12 mouse cellular contexts compared by ENCODE assay signal in the genomic region with DNA sequence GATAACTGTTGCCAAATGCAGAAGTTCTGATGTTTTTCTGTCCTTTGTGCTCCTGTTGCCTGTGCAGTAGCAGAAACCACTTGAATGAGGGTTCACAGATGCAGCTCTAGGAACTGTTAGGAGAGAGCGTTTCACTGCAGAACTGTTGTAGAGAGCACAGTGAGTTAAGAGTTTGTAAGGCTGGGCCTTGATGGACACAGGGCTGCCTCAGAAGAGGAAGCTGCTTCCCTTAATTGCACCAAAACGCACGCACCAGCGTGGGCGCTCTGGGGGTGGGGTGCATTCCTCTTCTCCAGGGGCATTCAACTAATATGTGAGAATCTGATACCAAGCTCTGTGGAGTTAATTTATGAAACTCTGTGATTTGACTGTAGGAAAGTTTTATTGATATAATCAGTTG. TPM values are rescaled to one million over a fixed set of nuclear protein-coding genes. Genes with fewer than 3 reads are reported as not detected.
A peak's percentile ranks its signal among the peaks of the same experiment; 100 is the strongest.
DNase-seq lines count a peak whose midpoint lies in the region; ATAC-seq and TF ChIP-seq lines count a peak whose summit lies in the region.
"Had no signal": no experiment of that assay in that cellular context is flagged by ENCODE, and none has a peak within 500 bp of the region (broad histone marks: within the 10 kb centered on the region; RNA-seq: fewer than 3 reads in every experiment).

No protein-coding gene starts in this region.

- peak overlapping the region; percentile 91 for H3K27ac ChIP-seq in liver, embryonic 13.5 days
- peak overlapping the region; percentile 43; the same call in 1 of the 2 replicates for H3K27ac ChIP-seq in limb, embryonic 10.5 days
- peak overlapping the region; percentile 89 for H3K27ac ChIP-seq in small intestine, adult 2 months (ENCODE audit: insufficient read depth, low read depth, low read length)
- H3K27ac ChIP-seq: hindbrain, embryonic 12.5 days had no signal

- no peaks in the 10 kb centered on the region for H3K9me3 ChIP-seq in liver, embryonic 13.5 days (replicated peaks)
- H3K9me3 ChIP-seq in limb, embryonic 10.5 days (replicated peaks): no peaks in the 10 kb centered on the region; the same call in 1 of the 2 replicates

- no peak for TF ChIP-seq POLR2A in small intestine, adult 2 months (IDR thresholded peaks at IDR 0.05; ENCODE audit: low read depth, low read length)

- peaks cover 96% of the 10 kb centered on the region for H3K4me1 ChIP-seq in liver, embryonic 13.5 days (replicated peaks)
- peaks cover 15% of the 10 kb centered on the region for H3K4me1 ChIP-seq in limb, embryonic 10.5 days
- peaks cover 32% of the 10 kb centered on the region for H3K4me1 ChIP-seq in small intestine, adult 2 months (ENCODE audit: control insufficient read depth, insufficient read depth, insufficient read length, low read length)

- TF ChIP-seq CTCF in small intestine, adult 2 months (IDR thresholded peaks at IDR 0.05; ENCODE audit: extremely low read depth, insufficient read length, insufficient replicate concordance, low read depth, low read length): no peak

- H3K4me2 ChIP-seq in liver, embryonic 13.5 days: peak overlapping the region; percentile 55
- H3K4me2 ChIP-seq: hindbrain, embryonic 12.5 days had no signal

- peaks cover 10% of the 10 kb centered on the region for H3K36me3 ChIP-seq in liver, embryonic 13.5 days
- H3K36me3 ChIP-seq in limb, embryonic 10.5 days: peaks cover 33% of the 10 kb centered on the region
- no peaks in the 10 kb centered on the region for H3K36me3 ChIP-seq in small intestine, adult 2 months (ENCODE audit: control insufficient read depth, insufficient read depth, low read length)

- WGBS in liver, embryonic 13.5 days (ENCODE audit: insufficient replicate concordance): 42% methylated on average over 5 of the region's 5 CpGs
- 61% methylated on average over 5 of the region's 5 CpGs for WGBS in limb, embryonic 10.5 days
- WGBS in small intestine, adult 2 months: 18% methylated on average over 5 of the region's 5 CpGs

- H3K27me3 ChIP-seq in liver, embryonic 13.5 days: no peaks in the 10 kb centered on the region
- H3K27me3 ChIP-seq in limb, embryonic 10.5 days (ENCODE audit: low read depth, poor library complexity, severe bottlenecking): no peaks in the 10 kb centered on the region
- H3K27me3 ChIP-seq in small intestine, adult 2 months (ENCODE audit: control insufficient read depth, insufficient read depth, low read length): no peaks in the 10 kb centered on the region
- H3K27me3 ChIP-seq: hindbrain, embryonic 12.5 days had no signal

- DNase-seq in liver, embryonic 13.5 days: no peak
- DNase-seq in liver (no peak), MN1 (ENCODE audit: low spot score) (no peak)
- no peak for DNase-seq in limb, embryonic 10.5 days (ENCODE audit: low spot score)
- DNase-seq in c-Kit-positive CD71-positive TER-119-positive erythroid progenitor cells, embryonic 14.5 days (ENCODE audit: low spot score): no peak
- DNase-seq in layer of hippocampus, adult 11-12 months (ENCODE audit: low spot score): no peak
- DNase-seq: gastrocnemius, postnatal 36 days; lung, postnatal 10 days had no signal

- ATAC-seq in liver, embryonic 13.5 days (ENCODE audit: low read depth): no peak
- ATAC-seq in common myeloid progenitor, adult 5-6 weeks (replicated peaks; ENCODE audit: low read depth, poor library complexity, severe bottlenecking): peak; percentile 26
- ATAC-seq: forebrain, embryonic 14.5 days had no signal

- no peak overlapping the region for H3K4me3 ChIP-seq in liver, embryonic 13.5 days (replicated peaks)
- H3K4me3 ChIP-seq in limb, embryonic 10.5 days: no peak overlapping the region
- H3K4me3 ChIP-seq in small intestine, adult 2 months (ENCODE audit: low read depth, low read length): no peak overlapping the region
- H3K4me3 ChIP-seq: hindbrain, embryonic 12.5 days had no signal

- H3K9ac ChIP-seq in liver, embryonic 13.5 days: peak overlapping the region; percentile 58; the same call in 1 of the 2 replicates
- H3K9ac ChIP-seq: hindbrain, embryonic 12.5 days had no signal

RNA-seq across cellular contexts. Expression of gene Fbxo42, which starts 12.0 kb away (rescaled TPM):
- 13.9 and 14.2 TPM in 2 replicates for polyA plus RNA-seq in liver, embryonic 13.5 days (2015; fragmentation: Nextera tagmentation; extraction: Ambion mirVana)
- total RNA-seq in common myeloid progenitor, adult 5-6 weeks (2017): 10.4 and 13.2 TPM in 2 replicates
- 27.1 and 32.2 TPM in 2 replicates for polyA plus RNA-seq in limb, embryonic 10.5 days (2016; fragmentation: Nextera tagmentation; extraction: Ambion mirVana)
- polyA plus RNA-seq in small intestine, adult 2 months (2012; rRNA removed): 6.6 and 13.1 TPM in 2 replicates

RNA-seq across cellular contexts. Expression of gene Szrd1, which starts 20.1 kb away (rescaled TPM):
- 21.2 and 22.5 TPM in 2 replicates for polyA plus RNA-seq in liver, embryonic 13.5 days (2015; fragmentation: Nextera tagmentation; extraction: Ambion mirVana)
- 40.1 and 47.4 TPM in 2 replicates for total RNA-seq in common myeloid progenitor, adult 5-6 weeks (2017)
- 39.0 and 40.2 TPM in 2 replicates for polyA plus RNA-seq in limb, embryonic 10.5 days (2016; fragmentation: Nextera tagmentation; extraction: Ambion mirVana)
- polyA plus RNA-seq in small intestine, adult 2 months (2012; rRNA removed): 27.0 and 52.5 TPM in 2 replicates

RNA-seq across cellular contexts. Expression of gene Rsg1, which starts 54.1 kb away (rescaled TPM):
- polyA plus RNA-seq in liver, embryonic 13.5 days (2015; fragmentation: Nextera tagmentation; extraction: Ambion mirVana): 2.1 and 2.2 TPM in 2 replicates
- total RNA-seq in common myeloid progenitor, adult 5-6 weeks (2017): 2.2 and 6.1 TPM in 2 replicates
- 5.8 and 8.4 TPM in 2 replicates for polyA plus RNA-seq in limb, embryonic 10.5 days (2016; fragmentation: Nextera tagmentation; extraction: Ambion mirVana)
- polyA plus RNA-seq in small intestine, adult 2 months (2012; rRNA removed): 0.51 and 0.81 TPM in 2 replicates
- total RNA-seq: gastrocnemius, postnatal 36 days had no signal
